Mouse (Mus musculus) embryonic stem cell, embryonic (primary cell): ENCODE data around the gene Hspa4.

Experiments
- CTCF ChIA-PET, 4 experiments: fragments of 300-600 bp in 2 of 4; fragments of 350-600 bp in 2 of 4; sonication (Branson Sonifier 250); formaldehyde crosslinking; loops; one replicate each; lab custom pipeline; 2022; ENCODE audit warnings: inconsistent platforms in 2 of 4; lab: Charles Lee
- POLR2A ChIA-PET, 4 experiments: fragments of 300-600 bp in 2 of 4; fragments of 350-600 bp in 2 of 4; sonication (Branson Sonifier 250); formaldehyde crosslinking; loops; one replicate each; lab custom pipeline; 2022; ENCODE audit warnings: antibody characterized with exemption in 4 of 4, inconsistent platforms in 1 of 4; lab: Charles Lee

Hspa4 gene

DNA sequence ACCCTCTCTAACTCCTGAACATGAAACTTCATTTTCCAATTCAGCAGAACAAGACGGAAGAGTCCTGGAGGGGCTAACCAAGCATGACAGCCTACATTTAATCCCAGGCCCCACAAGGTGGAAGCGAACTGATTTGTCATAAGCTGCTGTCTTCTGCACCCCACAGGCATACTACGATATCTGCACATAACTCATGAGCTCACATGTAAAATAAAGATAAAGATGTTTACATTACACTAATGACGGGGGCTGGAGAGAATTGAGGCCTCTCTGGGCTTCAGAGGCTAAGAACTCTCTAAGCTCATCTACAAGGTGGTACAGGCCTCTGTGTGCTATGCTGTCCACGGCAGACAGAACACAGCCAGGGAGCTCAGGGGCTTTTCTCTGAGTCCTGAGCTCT lies 5.8 kb downstream of the Hspa4 start:
- CTCF ChIA-PET: interaction anchor here in 2 of 4 experiments (0.5 to 0.7 kb wide), 3 partner anchors 9 to 46 kb away, joined by 3 to 11 read pairs (median 3); no protein-coding TSS in a partner anchor

DNA sequence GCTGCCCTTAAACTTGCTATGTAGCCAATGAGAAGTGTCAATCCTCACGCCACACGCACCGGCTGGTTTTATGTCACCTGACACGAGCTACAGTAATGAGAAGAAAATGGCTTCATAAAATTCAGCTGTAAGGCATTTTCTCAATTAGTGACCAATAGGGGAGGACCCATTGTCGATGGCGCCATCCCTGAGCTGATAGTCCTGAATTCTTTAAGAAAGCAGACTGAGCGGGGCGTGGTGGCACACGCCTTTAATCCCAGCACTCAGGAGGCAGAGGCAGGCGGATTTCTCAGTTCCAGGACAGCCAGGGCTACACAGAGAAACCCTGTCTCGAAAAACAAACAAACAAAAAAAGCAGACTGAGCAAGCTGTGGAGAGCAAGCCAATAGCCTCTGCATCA lies 9.4 kb downstream of the Hspa4 start:
- CTCF ChIA-PET: interaction anchor here in 3 of 4 experiments (0.5 to 1.4 kb wide), 4 partner anchors 29 to 92 kb away, joined by 3 to 4 read pairs (median 4); no protein-coding TSS in a partner anchor
- POLR2A ChIA-PET: interaction anchor here (0.5 to 21.9 kb wide), 34 partner anchors 6 to 1064 kb away, joined by 3 to 385 read pairs (median 4); partner anchors contain the start of genes Hspa4 (in 3 of the 4), Gdf9 (in 2 of the 4), Zcchc10 (in 2 of the 4) and Uqcrq (in 1 of the 4)

More for the DNA sequence above, 5.8 kb downstream of the Hspa4 start:
- POLR2A ChIA-PET: interaction anchor here (0.5 to 21.9 kb wide), 34 partner anchors 8 to 474 kb away, joined by 3 to 385 read pairs (median 4); partner anchors contain the start of genes Zcchc10 (in 3 of the 4) and Gdf9 (in 1 of the 4)

DNA sequence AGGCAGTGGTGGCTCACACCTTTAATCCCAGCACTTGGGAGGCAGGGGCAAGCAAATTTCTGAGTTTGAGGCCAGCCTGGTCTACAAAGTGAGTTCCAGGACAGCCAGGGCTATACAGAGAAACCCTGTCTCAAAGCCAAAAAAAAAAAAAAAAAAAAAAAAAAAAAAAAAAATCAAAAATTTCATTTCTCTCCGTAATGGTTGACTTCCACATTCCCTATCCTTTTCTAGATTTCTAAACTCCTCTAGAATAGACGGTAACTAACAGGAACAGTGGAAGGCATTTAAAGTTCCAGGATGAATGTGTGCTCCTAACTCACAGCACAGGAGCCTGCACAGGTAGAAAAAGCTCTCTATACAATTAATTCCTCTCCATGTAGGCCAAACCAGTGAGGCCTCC lies 10.1 kb downstream of the Hspa4 start:
- ChIA-PET CTCF (interaction anchor here in 2 of 4 experiments (0.5 to 0.6 kb wide), 2 partner anchors 47 to 92 kb away, joined by 3 read pairs; no protein-coding TSS in a partner anchor), POLR2A (interaction anchor here (0.5 to 21.9 kb wide), 28 partner anchors 5 to 1065 kb away, joined by 3 to 385 read pairs (median 6); partner anchors contain the start of genes Hspa4 (in 3 of the 4), Zcchc10 (in 2 of the 4) and Gdf9 (in 1 of the 4))

DNA sequence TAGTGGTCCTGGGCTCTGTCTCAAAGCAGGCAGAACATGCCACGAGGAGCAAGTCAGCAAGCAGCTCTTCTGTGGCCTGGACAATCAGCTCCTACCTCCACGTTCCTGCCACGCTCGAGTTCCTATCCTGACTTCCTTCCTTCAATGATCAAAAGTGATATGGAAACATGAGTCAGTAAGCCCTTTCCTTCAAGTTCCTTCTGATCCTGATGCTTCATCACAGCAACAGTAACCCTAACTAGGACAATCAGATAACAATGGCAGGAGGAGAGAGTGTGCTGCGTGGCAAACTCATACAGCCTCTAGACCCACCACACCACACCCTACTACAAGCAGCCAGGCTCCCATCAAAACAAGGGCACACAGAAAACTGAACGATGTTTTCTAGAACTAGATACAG lies 14.4 kb downstream of the Hspa4 start:
- ChIA-PET CTCF (interaction anchor here in 2 of 4 experiments (0.6 kb wide), 2 partner anchors 9 to 417 kb away, joined by 3 to 5 read pairs; no protein-coding TSS in a partner anchor), POLR2A (interaction anchor here (0.6 to 21.9 kb wide), 12 partner anchors 9 to 144 kb away, joined by 3 to 328 read pairs (median 4); partner anchors contain the start of genes Hspa4 (in 2 of the 4), Gdf9 (in 1 of the 4) and Uqcrq (in 1 of the 4))

DNA sequence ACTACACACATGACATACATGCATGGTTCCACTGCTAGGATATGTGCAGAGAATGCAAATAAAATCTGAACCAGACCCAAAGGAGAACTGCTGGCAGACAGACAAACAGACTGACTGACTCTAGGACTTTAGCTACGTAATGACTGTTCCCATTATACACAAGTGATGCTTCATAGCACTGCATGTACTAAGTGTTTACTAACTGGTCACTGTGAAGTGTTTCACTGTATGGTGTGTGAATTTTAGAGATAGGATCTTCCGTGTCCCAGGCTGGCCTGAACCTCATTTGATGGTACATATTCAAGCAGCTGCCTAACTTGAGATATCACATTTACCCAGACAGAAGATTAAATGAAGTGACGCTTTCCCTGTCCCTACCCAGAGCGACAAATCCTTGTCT lies 21.8 kb downstream of the Hspa4 start:
- POLR2A ChIA-PET: interaction anchor here in 3 of 4 experiments (0.8 to 11.0 kb wide), 6 partner anchors 9 to 136 kb away, joined by 3 to 230 read pairs (median 4); partner anchors contain the start of gene Hspa4 (in 1 of the 3)
- CTCF ChIA-PET: interaction anchor here in 1 of 4 experiments (0.6 kb wide), 1 partner anchor 23 kb away, joined by 5 read pairs; no protein-coding TSS in a partner anchor

DNA sequence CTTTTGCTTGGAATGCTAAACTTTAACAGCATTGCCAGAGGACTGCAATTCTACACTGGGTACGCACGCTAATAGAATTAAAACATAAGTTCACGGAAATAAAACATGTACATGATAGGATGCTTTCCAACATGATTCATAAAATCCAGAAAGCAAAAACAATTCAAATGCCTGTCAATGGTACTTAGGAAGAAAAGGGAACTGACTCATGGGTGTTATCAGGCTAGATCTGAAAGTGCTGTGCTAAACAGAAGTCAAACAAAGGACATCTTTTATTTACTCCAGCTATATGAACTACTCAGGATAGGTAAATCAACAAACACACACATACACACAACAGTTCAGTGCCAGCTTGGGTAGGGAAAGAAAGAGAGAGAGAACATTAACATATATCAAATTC lies 24.9 kb downstream of the Hspa4 start:
- ChIA-PET POLR2A (interaction anchor here in 2 of 4 experiments (0.6 to 11.0 kb wide), 5 partner anchors 12 to 906 kb away, joined by 3 to 230 read pairs (median 4); partner anchors contain the start of gene Hspa4 (in 1 of the 2)), CTCF (no interaction called here)

DNA sequence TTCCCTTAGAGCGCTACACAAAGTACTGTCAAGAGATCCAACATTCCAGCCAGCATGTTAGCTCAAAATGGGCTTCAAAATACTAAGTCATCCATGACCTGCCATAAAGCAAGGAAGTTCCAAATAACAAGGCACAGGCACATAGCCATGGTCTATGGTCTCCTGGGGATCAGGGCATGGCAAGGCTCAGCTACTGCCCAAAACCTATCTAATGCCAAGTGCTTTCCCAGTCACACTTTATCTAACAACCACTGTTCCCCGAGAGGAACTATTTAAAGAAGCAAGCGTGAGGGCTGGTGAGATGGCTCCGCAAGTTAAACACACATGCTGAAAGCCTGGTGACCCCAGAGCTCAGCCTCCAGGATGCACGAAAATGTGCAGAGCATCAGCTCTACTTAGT lies 26.9 kb downstream of the Hspa4 start:
- ChIA-PET CTCF (interaction anchor here in 1 of 4 experiments (1.3 kb wide), 1 partner anchor 19 kb away, joined by 4 read pairs; no protein-coding TSS in a partner anchor), POLR2A (interaction anchor here (0.8 to 11.0 kb wide), 18 partner anchors 8 to 120 kb away, joined by 3 to 230 read pairs (median 4); partner anchors contain the start of gene Hspa4 (in 1 of the 4))

DNA sequence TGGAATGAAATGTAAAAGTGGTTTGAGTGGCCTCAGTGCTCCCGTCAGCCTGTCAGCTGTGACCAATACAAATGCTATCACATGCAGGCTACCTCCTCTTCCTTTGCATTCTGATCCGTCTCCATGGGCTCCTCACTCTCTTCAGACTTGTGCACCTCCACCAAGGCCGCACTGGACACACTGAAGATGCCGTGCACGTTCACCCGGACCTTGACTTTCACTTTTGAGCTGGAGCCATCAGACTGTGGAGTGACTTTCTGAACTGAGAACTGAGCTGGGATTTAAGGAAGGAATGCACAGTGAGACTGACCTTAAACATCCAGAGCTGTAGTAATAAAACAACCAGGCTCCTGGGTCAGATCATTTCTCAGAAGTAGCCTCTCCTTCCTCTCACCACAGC lies 30.7 kb downstream of the Hspa4 start:
- ChIA-PET POLR2A (interaction anchor here in 3 of 4 experiments (0.6 to 11.0 kb wide), 11 partner anchors 8 to 369 kb away, joined by 3 to 230 read pairs (median 3); partner anchors contain the start of genes Gm9945 (in 1 of the 3), Hspa4 (in 1 of the 3) and Sowaha (in 1 of the 3)), CTCF (interaction anchor here in 1 of 4 experiments (0.8 to 1.2 kb wide), 2 partner anchors 9 to 258 kb away, joined by 4 read pairs; no protein-coding TSS in a partner anchor)

DNA sequence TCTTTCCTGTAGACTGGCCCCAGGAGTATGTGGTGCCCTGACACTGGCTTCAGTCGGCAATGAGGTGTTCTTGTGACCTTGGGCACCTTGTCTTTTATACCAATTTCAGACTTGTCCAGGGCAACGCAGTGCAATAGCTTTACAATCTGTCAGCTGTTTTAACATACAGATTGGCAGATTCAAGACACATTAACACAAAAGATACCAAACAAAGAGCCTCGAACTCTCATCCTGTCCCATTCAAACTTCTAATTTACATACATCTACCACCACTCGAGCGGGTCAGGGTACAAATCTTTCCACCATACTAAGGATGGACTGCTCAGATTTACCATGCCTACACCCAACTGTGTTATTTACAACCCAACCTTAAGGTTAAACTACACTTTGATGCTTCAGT lies 39.7 kb downstream of the Hspa4 start:
- ChIA-PET POLR2A (interaction anchor here (0.6 to 14.3 kb wide), 39 partner anchors 8 to 857 kb away, joined by 3 to 328 read pairs (median 4); partner anchors contain the start of genes Hspa4 (in 3 of the 4), Gdf9 (in 2 of the 4) and Uqcrq (in 2 of the 4)), CTCF (interaction anchor here in 2 of 4 experiments (0.6 to 1.6 kb wide), 4 partner anchors 9 to 196 kb away, joined by 3 to 6 read pairs (median 4); no protein-coding TSS in a partner anchor)

DNA sequence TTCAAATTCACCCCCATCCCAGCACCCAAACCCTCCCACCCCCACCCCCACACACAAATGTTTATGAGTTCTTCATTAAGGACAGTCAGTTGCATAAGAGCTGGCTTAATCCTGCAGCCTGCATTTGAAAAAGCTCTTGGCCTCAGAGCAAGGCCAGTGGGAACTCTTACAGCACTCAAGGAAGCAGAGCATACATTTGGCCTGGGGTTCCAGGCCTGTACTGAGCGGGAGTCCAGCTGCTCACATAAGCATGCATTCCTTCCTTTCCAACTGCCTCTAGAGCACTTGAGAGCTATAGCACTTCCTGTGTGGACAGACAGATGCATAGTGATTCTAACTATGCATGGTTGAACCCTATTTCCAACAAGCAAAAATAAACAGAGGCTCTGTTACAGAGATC lies 40.2 kb downstream of the Hspa4 start:
- CTCF ChIA-PET: interaction anchor here in 1 of 4 experiments (0.6 to 1.6 kb wide), 4 partner anchors 10 to 206 kb away, joined by 3 to 6 read pairs (median 4); no protein-coding TSS in a partner anchor
- POLR2A ChIA-PET: interaction anchor here (0.5 to 14.3 kb wide), 39 partner anchors 8 to 1143 kb away, joined by 3 to 328 read pairs (median 3); partner anchors contain the start of genes Hspa4 (in 3 of the 4), Gdf9 (in 2 of the 4) and Uqcrq (in 2 of the 4)

DNA sequence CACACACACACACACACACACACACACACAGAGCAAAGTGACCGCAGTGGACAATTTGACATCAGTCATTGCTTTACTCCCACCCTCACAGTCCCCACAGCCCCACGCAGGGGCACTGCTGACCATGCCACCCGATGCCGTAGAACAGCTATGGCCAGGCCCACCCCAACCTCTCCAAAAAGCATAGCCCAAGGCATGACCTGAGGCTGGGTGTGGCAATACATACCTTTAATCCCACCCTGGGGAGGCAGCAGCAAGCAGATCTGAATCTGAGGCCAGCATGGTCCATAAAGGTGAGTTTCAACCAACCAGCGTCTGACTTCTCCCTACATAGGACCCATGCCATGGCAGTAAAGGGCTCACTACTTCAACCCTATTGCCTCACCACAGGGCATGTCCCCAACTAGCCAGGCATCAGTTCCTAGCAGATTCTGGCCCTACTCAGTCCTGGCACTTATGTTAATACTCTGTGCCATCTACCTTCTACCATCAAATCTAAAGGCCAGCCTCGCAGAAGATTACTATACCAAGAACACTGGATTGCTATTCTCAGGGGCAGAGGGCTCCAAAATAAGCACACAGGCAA lies 41.1 kb downstream of the Hspa4 start:
- CTCF ChIA-PET: interaction anchor here in 1 of 4 experiments (1.1 kb wide), 1 partner anchor 207 kb away, joined by 3 read pairs; no protein-coding TSS in a partner anchor
- POLR2A ChIA-PET: interaction anchor here (0.5 to 14.3 kb wide), 16 partner anchors 9 to 863 kb away, joined by 3 to 328 read pairs (median 4); partner anchors contain the start of genes Hspa4 (in 2 of the 4) and 9530068E07Rik (in 1 of the 4)

DNA sequence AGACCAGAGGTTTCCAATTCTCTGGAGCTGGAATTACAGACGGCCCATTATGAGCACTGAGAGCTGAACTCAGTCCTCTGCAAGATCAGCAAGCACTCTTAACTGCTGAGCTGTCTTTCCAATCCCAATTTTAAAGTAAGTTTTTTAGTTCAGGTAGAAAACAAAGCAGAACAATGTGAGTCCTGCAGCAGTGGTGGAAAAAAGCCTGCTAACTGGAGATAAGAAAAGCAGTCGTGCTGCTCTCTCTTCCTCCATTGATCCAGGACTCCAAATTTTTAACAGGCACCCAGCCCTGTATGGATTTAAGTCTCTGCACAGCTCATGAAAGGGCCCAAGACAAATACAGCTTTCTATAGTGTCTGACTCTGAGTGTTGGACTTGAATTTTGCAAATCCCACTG lies 43.3 kb downstream of the Hspa4 start:
- CTCF ChIA-PET: interaction anchor here in 3 of 4 experiments (0.5 to 1.0 kb wide), 4 partner anchors 14 to 210 kb away, joined by 3 to 4 read pairs (median 4); partner anchors contain the start of genes Gdf9 (in 1 of the 3) and Uqcrq (in 1 of the 3)
- POLR2A ChIA-PET: interaction anchor here in 3 of 4 experiments (0.7 to 14.3 kb wide), 5 partner anchors 9 to 200 kb away, joined by 3 to 328 read pairs (median 4); partner anchors contain the start of genes Gdf9 (in 1 of the 3), Hspa4 (in 1 of the 3) and Uqcrq (in 1 of the 3)

DNA sequence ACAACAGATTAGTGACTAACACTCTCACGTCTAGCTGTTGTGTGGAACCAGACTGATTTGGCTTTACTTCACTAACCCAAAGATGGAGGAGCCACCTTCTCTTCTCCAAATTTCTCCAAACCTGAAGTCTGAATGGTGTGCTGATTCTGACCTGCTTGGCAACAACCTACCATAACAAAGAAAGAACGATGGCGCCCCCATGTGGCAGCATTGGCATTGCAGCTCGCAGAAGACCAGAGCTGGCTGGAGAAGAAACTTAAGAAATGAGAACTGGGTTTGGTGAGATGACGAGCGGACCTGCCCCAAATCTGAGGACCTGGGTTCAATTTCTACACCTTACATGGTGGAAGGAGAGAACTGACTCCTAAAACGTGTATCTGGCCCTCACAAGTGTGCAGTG lies 45.3 kb downstream of the Hspa4 start:
- CTCF ChIA-PET: interaction anchor here (0.5 to 2.1 kb wide), 41 partner anchors 8 to 929 kb away, joined by 3 to 13 read pairs (median 4); partner anchors contain the start of genes Gdf9 (in 1 of the 4), Gm10447 (in 1 of the 4), Shroom1 (in 1 of the 4) and Uqcrq (in 1 of the 4)
- POLR2A ChIA-PET: interaction anchor here (0.6 to 14.3 kb wide), 15 partner anchors 9 to 528 kb away, joined by 3 to 328 read pairs (median 4); partner anchors contain the start of genes Fstl4 (in 1 of the 4), Hspa4 (in 1 of the 4) and Zcchc10 (in 1 of the 4)

DNA sequence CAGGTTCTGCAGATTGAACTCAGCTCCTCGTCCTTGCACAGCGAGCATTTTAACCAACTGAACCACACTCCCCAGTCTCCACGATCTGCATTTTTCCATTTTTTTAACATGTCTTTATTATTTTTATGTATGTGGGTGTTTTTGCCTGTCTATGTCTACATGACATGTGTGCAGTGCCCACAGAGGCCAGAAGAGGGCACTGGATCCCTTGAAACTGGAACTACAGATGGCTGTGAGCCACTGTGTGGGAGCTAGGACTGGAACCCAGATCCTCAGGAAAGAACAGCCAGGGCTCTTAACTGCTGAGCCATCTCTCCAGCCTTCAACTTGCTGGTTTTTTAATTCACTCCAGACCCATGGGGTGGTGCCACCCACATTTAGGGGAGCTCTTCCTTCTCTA lies 45.8 kb downstream of the Hspa4 start:
- POLR2A ChIA-PET: interaction anchor here (0.5 to 14.3 kb wide), 15 partner anchors 8 to 906 kb away, joined by 3 to 328 read pairs (median 4); partner anchors contain the start of genes Fstl4 (in 1 of the 4), Hspa4 (in 1 of the 4) and Zcchc10 (in 1 of the 4)
- CTCF ChIA-PET: interaction anchor here (0.5 to 2.1 kb wide), 30 partner anchors 8 to 1100 kb away, joined by 3 to 13 read pairs (median 4); partner anchors contain the start of genes Gdf9 (in 1 of the 4), Gm10447 (in 1 of the 4), Shroom1 (in 1 of the 4) and Uqcrq (in 1 of the 4)

DNA sequence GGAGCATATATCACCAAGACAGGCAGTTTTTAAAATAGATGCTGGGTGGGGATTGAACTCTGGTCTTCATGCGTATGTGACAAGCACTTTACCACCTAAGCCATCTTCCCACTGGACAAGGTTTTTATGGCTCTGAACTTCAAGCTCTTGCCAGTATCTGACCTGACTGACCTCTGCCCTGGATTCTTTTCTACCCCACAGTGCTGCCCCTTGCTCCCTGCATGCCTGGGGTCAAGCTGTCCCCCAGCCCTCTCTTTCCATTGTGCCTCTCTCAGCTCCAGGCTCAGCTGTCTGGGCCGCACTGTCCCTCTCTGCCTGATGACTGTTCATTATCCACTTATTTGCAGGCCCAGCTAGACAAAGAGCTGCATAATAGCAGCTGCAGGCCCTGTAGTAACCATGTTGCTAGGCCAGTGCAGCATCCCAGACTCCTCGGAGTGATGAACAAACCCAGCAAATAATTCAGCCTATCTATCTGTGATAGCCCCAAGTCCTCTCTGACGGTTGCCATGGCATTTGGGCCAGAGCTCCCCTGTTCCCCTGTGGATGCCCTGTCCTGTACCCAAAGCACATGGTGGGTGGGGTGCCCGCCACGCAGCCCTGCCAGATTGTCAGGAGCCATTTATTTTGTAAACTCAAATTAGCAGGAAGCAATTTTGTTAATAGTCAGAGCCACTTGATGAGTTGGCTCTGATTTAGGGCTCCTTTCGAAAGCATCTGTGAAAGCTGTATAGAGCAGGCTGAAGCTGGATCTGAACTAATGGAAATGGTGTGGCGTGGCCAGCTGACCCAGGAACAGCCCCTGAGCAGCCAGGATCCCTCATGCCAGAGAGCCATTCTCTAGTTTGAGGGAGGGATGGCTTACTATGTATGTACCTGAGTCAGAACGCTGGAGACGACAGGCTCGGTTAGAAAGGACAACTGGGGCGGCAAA lies 47.8 kb downstream of the Hspa4 start:
- CTCF ChIA-PET: interaction anchor here in 1 of 4 experiments (0.6 kb wide), 1 partner anchor 857 kb away, joined by 4 read pairs; no protein-coding TSS in a partner anchor
- POLR2A ChIA-PET: interaction anchor here (0.6 to 1.3 kb wide), 6 partner anchors 8 to 748 kb away, joined by 3 to 5 read pairs (median 4); no protein-coding TSS in a partner anchor

DNA sequence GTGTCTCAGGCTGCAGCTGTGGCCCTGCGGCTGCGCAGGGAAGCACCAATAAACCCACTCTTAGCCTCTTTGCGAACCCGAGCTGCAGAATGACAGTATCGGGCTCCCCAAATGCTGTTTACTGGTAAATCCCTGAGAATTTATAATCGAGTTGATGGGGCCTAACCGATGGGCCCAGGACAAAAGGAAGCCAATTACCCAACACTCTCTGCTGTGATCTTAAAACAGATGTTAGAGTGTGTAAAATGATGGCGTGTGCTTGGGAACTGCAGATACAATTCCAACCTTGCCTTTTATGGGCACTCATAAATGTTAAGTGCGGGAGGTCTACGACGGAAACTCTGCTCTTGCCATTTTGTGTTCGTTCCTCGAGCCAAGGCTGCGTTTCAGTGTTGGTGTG lies 49.5 kb downstream of the Hspa4 start:
- ChIA-PET POLR2A (interaction anchor here in 2 of 4 experiments (1.3 to 1.4 kb wide), 2 partner anchors 10 to 49 kb away, joined by 4 to 9 read pairs; partner anchors contain the start of gene Hspa4 (in 1 of the 2)), CTCF (interaction anchor here in 1 of 4 experiments (0.6 kb wide), 1 partner anchor 113 kb away, joined by 8 read pairs; no protein-coding TSS in a partner anchor)
